Mouse (Mus musculus): ENCODE results near the gene Fam192a. TPM values are rescaled to one million over a fixed set of nuclear protein-coding genes. Genes with fewer than 3 reads are reported as not detected.

Fam192a gene
- polyA plus RNA-seq, 1 experiment, result 17.2 TPM

DNA sequence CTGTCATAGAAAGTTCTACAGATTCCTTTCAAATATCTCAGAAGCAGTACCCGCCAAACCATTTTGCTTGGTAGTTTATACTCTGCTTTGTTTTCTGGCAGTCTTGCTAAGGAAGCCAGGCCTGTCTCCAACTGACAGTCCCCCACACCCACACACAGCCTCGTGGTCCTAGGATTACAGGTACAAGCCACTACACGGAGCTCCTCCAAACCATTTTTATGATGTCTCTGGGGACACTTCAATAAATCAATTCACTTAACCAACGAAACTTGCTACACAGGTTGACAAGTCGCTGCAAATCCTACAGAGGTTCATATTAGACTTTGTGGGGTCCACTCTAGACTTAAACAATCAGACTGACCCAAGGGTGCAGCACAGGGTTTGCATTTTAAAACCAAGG, 1.3 kb downstream of the Fam192a start:
- TF ChIP-seq CTCF (IDR thresholded peaks at IDR 0.05; ENCODE audit: extremely low read depth, insufficient read depth, insufficient read length, insufficient replicate concordance) (no peak), POLR2A (IDR thresholded peaks at IDR 0.05; ENCODE audit: low read depth, low read length) (no peak)
- Histone ChIP-seq H3K36me3 (ENCODE audit: control insufficient read depth, insufficient read depth, low read length) (no peaks in the 10 kb centered on the region), H3K4me3 (ENCODE audit: extremely low read depth, insufficient read depth, insufficient read length) (peak overlapping the region; percentile 85; the same call in 1 of the 2 replicates), H3K4me1 (ENCODE audit: control insufficient read depth, insufficient read depth, insufficient read length) (no peaks in the 10 kb centered on the region; the same call in 1 of the 2 replicates), H3K27ac (ENCODE audit: insufficient read depth, low read length) (no peak overlapping the region), H3K27me3 (ENCODE audit: control insufficient read depth, insufficient read depth, low read length) (no peaks in the 10 kb centered on the region)
- 13% methylated on average over 5 of the region's 5 CpGs for whole genome bisulfite sequencing
- no peak for DNase-seq (ENCODE audit: low read depth in 1 of 2, low spot score in 2 of 2)

DNA sequence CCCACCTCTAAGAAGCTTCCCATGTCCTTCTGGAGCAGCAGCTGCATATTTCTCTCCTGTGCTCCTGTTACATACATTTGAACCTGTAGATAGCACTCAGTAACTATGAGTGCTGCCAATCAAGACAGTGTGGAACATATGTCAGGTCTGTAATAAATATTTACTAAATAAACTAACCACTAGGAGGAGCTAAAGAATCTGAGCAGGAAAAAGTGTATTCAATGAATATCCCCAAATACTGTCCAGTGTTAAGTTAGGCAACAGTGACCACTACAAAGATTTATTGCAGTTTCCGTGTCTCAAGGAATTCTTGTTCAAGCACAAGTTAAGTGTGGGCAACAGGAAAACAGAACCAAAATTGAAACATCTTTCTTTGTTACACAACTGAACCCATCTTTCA, 7.6 kb downstream of the Fam192a start:
- H3K4me1 ChIP-seq (ENCODE audit: control insufficient read depth, insufficient read depth, insufficient read length), result no peaks in the 10 kb centered on the region
- peaks cover 2% of the 10 kb centered on the region for H3K36me3 ChIP-seq (ENCODE audit: control insufficient read depth, insufficient read depth, low read length)
- no peak overlapping the region for H3K27ac ChIP-seq (ENCODE audit: insufficient read depth, low read length)
- WGBS, result 70% methylated on average over 1 of the region's 1 CpGs
- H3K4me3 ChIP-seq (ENCODE audit: extremely low read depth, insufficient read depth, insufficient read length), result no peak overlapping the region
- TF ChIP-seq CTCF (IDR thresholded peaks at IDR 0.05; ENCODE audit: extremely low read depth, insufficient read depth, insufficient read length, insufficient replicate concordance), result no peak
- TF ChIP-seq POLR2A (IDR thresholded peaks at IDR 0.05; ENCODE audit: low read depth, low read length), result no peak
- DNase-seq (ENCODE audit: low read depth in 1 of 2, low spot score in 2 of 2), result no peak
- H3K27me3 ChIP-seq (ENCODE audit: control insufficient read depth, insufficient read depth, low read length), result no peaks in the 10 kb centered on the region

DNA sequence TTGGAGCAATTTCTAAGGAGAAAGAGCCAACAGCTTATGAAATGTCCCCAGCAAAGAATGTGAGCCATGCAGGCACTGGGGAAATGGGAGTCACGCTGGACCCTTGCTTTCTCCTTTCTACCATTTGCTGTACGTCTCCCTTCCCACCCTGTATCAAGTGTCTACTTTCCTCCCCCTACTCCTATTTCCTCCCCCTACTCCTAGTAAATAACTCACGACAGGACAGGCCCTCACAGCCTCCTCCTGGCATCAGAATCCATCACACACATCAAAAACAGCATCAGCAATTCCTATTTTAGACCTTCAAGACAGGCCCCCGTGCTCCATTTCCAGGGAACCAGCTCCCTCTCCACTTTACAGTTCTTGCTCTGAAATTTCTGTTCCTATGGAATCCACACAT, 10.1 kb downstream of the Fam192a start:
- no peak overlapping the region for H3K27ac ChIP-seq (ENCODE audit: insufficient read depth, low read length)
- TF ChIP-seq POLR2A (IDR thresholded peaks at IDR 0.05; ENCODE audit: low read depth, low read length) (no peak), CTCF (IDR thresholded peaks at IDR 0.05; ENCODE audit: extremely low read depth, insufficient read depth, insufficient read length, insufficient replicate concordance) (no peak)
- H3K27me3 ChIP-seq (ENCODE audit: control insufficient read depth, insufficient read depth, low read length), result no peaks in the 10 kb centered on the region
- H3K4me1 ChIP-seq (ENCODE audit: control insufficient read depth, insufficient read depth, insufficient read length), result no peaks in the 10 kb centered on the region
- H3K36me3 ChIP-seq (ENCODE audit: control insufficient read depth, insufficient read depth, low read length), result peaks cover 19% of the 10 kb centered on the region
- no peak overlapping the region for H3K4me3 ChIP-seq (ENCODE audit: extremely low read depth, insufficient read depth, insufficient read length)
- DNase-seq (ENCODE audit: low read depth in 1 of 2, low spot score in 2 of 2), result no peak
- 83% methylated on average over 4 of the region's 4 CpGs for WGBS

- peak; percentile 34; the same call in 1 of the 2 replicates for TF ChIP-seq CTCF (IDR thresholded peaks at IDR 0.05; ENCODE audit: extremely low read depth, insufficient read depth, insufficient read length, insufficient replicate concordance)
- TF ChIP-seq POLR2A (IDR thresholded peaks at IDR 0.05; ENCODE audit: low read depth, low read length), result no peak
- Histone ChIP-seq H3K27me3 (ENCODE audit: control insufficient read depth, insufficient read depth, low read length) (no peaks in the 10 kb centered on the region), H3K36me3 (ENCODE audit: control insufficient read depth, insufficient read depth, low read length) (peaks cover 36% of the 10 kb centered on the region), H3K27ac (ENCODE audit: insufficient read depth, low read length) (no peak overlapping the region), H3K4me1 (ENCODE audit: control insufficient read depth, insufficient read depth, insufficient read length) (peaks cover 2% of the 10 kb centered on the region; the same call in 1 of the 2 replicates), H3K4me3 (ENCODE audit: extremely low read depth, insufficient read depth, insufficient read length) (no peak overlapping the region)
- DNase-seq (ENCODE audit: low read depth in 1 of 2, low spot score in 2 of 2), result peak; percentile 7 to 11
- 36% methylated on average over 4 of the region's 4 CpGs for WGBS
Observed at GRCm38 (mm10) chr8:94584238-94584817, 17.5 kb downstream of the Fam192a start.

- no peaks in the 10 kb centered on the region for H3K27me3 ChIP-seq (ENCODE audit: control insufficient read depth, insufficient read depth, low read length)
- 93% methylated on average over 6 of the region's 6 CpGs for WGBS
- no peak overlapping the region for H3K27ac ChIP-seq (ENCODE audit: insufficient read depth, low read length)
- TF ChIP-seq CTCF (IDR thresholded peaks at IDR 0.05; ENCODE audit: extremely low read depth, insufficient read depth, insufficient read length, insufficient replicate concordance), result no peak
- no peak for TF ChIP-seq POLR2A (IDR thresholded peaks at IDR 0.05; ENCODE audit: low read depth, low read length)
- no peak for DNase-seq (ENCODE audit: low read depth in 1 of 2, low spot score in 2 of 2)
- H3K4me3 ChIP-seq (ENCODE audit: extremely low read depth, insufficient read depth, insufficient read length), result no peak overlapping the region
- peaks cover 2% of the 10 kb centered on the region; the same call in 1 of the 2 replicates for H3K4me1 ChIP-seq (ENCODE audit: control insufficient read depth, insufficient read depth, insufficient read length)
- H3K36me3 ChIP-seq (ENCODE audit: control insufficient read depth, insufficient read depth, low read length), result peaks cover 35% of the 10 kb centered on the region
Observed at GRCm38 (mm10) chr8:94582569-94582968, 19.2 kb downstream of the Fam192a start.

DNA sequence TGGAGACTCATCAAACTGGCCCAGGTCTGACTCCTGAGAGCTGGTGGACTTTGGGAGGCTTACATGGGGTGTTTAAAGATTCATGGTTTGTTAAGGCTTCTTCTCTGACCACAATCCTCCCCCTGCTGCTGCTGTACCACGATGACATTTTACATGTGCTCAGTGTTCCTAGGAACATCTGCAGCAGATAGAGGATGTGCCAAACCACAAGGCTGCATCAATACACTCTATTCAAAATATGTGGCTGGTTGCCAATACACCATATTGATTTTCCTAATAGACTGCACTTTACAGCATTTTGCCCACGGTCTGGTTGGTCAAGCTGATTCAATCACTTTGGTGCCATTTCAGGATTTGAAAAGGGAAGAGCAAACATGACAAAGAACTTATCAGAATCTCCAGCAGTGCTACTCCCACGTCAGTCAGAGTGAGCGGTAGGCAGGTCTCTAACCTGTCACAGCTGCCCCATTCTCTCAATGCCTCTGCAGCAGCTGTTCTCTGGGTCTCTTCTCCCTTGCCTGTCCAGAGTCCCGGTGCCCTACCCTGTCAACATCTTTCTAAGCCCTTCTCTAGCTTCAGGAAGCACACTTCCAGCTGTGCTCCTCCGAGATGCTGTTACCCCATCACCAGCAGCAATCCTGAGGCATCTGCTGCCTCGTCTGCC, 19.8 kb downstream of the Fam192a start:
- no peak for TF ChIP-seq CTCF (IDR thresholded peaks at IDR 0.05; ENCODE audit: extremely low read depth, insufficient read depth, insufficient read length, insufficient replicate concordance)
- no peak for TF ChIP-seq POLR2A (IDR thresholded peaks at IDR 0.05; ENCODE audit: low read depth, low read length)
- Histone ChIP-seq H3K4me1 (ENCODE audit: control insufficient read depth, insufficient read depth, insufficient read length) (peaks cover 2% of the 10 kb centered on the region; the same call in 1 of the 2 replicates), H3K27ac (ENCODE audit: insufficient read depth, low read length) (no peak overlapping the region), H3K4me3 (ENCODE audit: extremely low read depth, insufficient read depth, insufficient read length) (no peak overlapping the region), H3K36me3 (ENCODE audit: control insufficient read depth, insufficient read depth, low read length) (peaks cover 30% of the 10 kb centered on the region), H3K27me3 (ENCODE audit: control insufficient read depth, insufficient read depth, low read length) (no peaks in the 10 kb centered on the region)
- DNase-seq (ENCODE audit: low read depth in 1 of 2, low spot score in 2 of 2), result no peak
- WGBS, result 66% methylated on average over 7 of the region's 7 CpGs

GRCm38 (mm10) chr8:94575148-94575547, 26.6 kb downstream of the Fam192a start:
- peaks cover 32% of the 10 kb centered on the region for H3K36me3 ChIP-seq (ENCODE audit: control insufficient read depth, insufficient read depth, low read length)
- 93% methylated on average over 4 of the region's 4 CpGs for WGBS
- no peak overlapping the region for H3K4me3 ChIP-seq (ENCODE audit: extremely low read depth, insufficient read depth, insufficient read length)
- no peak for DNase-seq (ENCODE audit: low read depth in 1 of 2, low spot score in 2 of 2)
- H3K27me3 ChIP-seq (ENCODE audit: control insufficient read depth, insufficient read depth, low read length), result no peaks in the 10 kb centered on the region
- H3K27ac ChIP-seq (ENCODE audit: insufficient read depth, low read length), result no peak overlapping the region
- H3K4me1 ChIP-seq (ENCODE audit: control insufficient read depth, insufficient read depth, insufficient read length), result no peaks in the 10 kb centered on the region
- TF ChIP-seq POLR2A (IDR thresholded peaks at IDR 0.05; ENCODE audit: low read depth, low read length), result no peak
